Mouse (Mus musculus): ENCODE data around the gene Pter. TPM values are rescaled to one million over a fixed set of nuclear protein-coding genes. Genes with fewer than 3 reads are reported as not detected.

Gene Pter
- total RNA-seq (2022), result 10 to 100 TPM; 12.0 to 13.7 (median 12.8) TPM

GRCm38 (mm10) chr2:12923804-12924591 lies at the start of gene Pter:
Gene Pter, plus strand, starts transcription at chr2:12924041.
- peak; percentile 87 to 91 for DNase-seq (ENCODE audit: low spot score in 2 of 2)

DNA sequence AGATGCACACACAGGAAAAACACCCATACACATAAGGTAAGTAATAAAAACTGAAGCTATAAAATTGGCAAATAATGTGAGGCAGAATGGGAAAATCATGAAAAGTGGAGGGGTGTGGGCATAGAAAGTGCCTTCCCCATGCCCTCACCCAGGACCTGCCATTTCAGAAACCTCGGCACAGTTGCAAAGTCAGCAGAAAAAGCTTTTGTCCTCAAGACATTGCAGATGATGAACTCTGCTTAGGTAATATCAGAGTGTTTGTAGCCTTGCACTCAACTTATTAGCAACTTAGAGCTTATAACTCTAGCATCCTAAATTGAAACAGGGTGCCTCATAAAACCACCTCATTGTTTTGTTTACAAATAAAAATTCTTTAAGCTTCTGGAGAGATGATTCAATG lies 49.6 kb upstream of the Pter start:
- DNase-seq (ENCODE audit: low spot score in 2 of 2), result no peak

DNA sequence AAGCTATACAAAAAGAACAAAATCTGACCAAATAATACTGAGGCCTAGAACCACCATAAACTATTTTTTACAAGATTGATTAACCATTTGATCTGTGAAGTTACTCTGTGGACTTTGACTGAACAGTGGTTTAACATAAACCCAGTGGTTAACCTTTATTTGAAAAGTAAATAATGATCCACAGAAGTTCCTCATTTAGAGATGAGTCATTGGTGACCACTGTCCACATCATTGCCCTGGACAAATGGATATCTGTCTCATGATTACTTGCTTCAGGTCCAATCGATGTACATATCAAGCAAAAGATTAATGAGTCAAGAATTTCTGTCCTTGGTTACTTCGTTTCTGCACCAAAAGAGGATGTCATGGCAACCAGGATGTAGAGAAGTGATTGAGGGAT lies 44.3 kb upstream of the Pter start:
- DNase-seq (ENCODE audit: low spot score in 2 of 2), result no peak

DNA sequence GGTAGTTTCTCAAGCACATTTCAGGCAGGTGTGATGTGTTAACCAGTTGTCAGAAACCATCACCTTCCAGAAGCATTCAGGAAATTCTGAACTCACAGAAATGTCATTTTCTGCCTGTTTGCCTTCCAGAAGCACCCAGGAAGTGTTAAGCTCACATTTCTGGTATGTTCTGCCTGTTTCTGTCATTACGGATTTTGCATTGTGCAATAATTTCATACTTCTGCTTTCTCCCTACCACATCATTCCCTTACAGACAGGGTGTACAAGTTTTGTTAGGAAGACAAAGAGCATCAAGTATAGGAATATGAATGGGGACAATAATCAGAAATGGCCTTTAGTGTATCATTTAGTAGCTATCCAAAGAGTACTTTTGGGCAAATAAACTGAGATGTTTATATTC lies 42.8 kb upstream of the Pter start:
- DNase-seq (ENCODE audit: low spot score in 2 of 2), result no peak

- DNase-seq (ENCODE audit: low spot score in 2 of 2), result no peak
Observed at GRCm38 (mm10) chr2:12883276-12883914, 40.4 kb upstream of the Pter start.

DNA sequence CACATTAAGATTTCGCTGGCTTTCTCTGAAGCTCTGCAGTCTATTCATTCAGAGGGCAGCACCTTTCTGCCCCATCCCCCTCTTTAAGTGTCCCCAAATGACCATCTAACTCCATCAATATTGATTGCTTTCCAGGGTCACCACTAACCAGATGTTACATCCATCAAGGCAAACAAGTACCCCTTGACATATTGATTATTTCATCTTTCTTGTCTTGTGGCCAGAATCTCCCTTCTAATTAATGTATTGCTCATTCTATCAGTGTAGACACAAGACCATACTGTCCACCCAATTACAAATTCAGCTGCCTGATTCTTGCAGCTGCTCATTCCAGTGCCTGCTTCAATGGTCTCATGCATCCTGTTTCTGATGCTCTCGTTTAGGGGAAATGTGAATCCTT lies 36.8 kb upstream of the Pter start:
- DNase-seq (ENCODE audit: low spot score in 2 of 2), result no peak

- no peak for DNase-seq (ENCODE audit: low spot score in 2 of 2)
Observed at GRCm38 (mm10) chr2:12905786-12906185, 18.1 kb upstream of the Pter start.

- DNase-seq (ENCODE audit: low spot score in 2 of 2), result no peak
Observed at GRCm38 (mm10) chr2:12925643-12926042, 1.8 kb downstream of the Pter start.

DNA sequence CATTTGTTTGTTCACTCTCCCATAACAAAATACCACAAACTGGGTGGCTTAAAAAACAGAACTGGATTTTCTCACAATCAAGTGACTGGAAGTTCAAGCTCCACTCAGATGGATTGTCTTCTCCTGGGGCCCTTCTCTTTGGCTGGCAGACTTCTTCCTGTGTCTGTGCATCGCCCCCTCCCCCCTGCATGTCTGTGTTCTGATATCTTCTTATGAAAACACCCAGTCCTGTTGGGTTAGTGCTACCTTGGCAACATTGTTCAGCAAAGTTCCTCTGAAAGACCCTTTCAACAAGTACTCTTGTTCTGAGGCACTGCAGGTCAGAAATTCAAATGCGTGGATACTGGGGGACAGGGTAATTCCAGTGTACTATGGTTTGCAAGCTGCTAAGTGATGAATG lies 6.5 kb downstream of the Pter start:
- no peak for DNase-seq (ENCODE audit: low spot score in 2 of 2)

GRCm38 (mm10) chr2:12933905-12934304 lies 10.1 kb downstream of the Pter start:
- no peak for DNase-seq (ENCODE audit: low spot score in 2 of 2)

GRCm38 (mm10) chr2:12935286-12935685 lies 11.4 kb downstream of the Pter start:
- no peak for DNase-seq (ENCODE audit: low spot score in 2 of 2)

GRCm38 (mm10) chr2:12937461-12938217 lies 13.8 kb downstream of the Pter start:
- no peak for DNase-seq (ENCODE audit: low spot score in 2 of 2)

DNA sequence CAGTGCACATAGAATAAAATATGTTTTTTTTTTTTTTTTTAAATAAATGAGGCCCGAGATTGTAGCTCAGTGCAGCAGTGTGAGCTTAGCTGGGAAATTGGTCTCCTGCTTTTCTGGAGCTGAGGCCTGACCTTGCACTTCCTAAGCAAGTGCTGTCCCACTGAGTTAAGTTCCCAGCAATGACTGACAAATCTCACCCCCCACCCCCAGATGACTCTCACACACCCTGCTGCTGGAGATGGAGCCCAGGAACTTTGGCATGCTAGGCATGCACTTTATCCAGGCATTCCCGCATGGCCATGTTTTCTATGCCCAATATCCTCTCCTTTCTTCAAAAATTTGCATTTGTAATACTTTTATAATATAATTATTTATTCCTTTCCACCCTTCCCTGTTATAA lies 14.8 kb downstream of the Pter start:
- no peak for DNase-seq (ENCODE audit: low spot score in 2 of 2)

- no peak for DNase-seq (ENCODE audit: low spot score in 2 of 2)
Observed at GRCm38 (mm10) chr2:12956703-12957424, 33.0 kb downstream of the Pter start.

- DNase-seq (ENCODE audit: low spot score in 2 of 2), result no peak
Observed at GRCm38 (mm10) chr2:12970049-12970724, 46.3 kb downstream of the Pter start.

- no peak for DNase-seq (ENCODE audit: low spot score in 2 of 2)
Observed at GRCm38 (mm10) chr2:12973752-12974151, 49.9 kb downstream of the Pter start.

- DNase-seq (ENCODE audit: low spot score in 2 of 2), result no peak
Observed at GRCm38 (mm10) chr2:12977367-12977766, 53.5 kb downstream of the Pter start.

DNA sequence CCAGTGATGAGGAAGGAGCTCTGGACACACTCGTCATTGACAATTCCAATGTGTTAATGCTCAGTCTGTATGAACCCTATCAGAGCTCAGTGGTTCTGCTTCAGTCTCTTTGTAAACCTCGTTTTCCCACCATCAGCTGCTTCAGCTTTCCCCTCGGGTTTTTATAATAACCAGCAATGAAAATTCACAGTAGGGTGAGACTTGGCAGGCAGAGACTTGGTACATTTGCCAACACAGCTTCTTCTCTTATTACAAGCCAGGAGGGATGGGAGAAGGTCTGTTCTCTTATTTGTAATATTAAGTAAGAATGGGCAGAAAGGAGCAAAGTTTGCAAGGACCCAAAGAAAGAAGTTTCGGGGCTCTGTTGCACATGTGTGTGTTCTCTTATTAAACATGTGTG lies 54.9 kb downstream of the Pter start:
- DNase-seq (ENCODE audit: low spot score in 2 of 2), result no peak

DNA sequence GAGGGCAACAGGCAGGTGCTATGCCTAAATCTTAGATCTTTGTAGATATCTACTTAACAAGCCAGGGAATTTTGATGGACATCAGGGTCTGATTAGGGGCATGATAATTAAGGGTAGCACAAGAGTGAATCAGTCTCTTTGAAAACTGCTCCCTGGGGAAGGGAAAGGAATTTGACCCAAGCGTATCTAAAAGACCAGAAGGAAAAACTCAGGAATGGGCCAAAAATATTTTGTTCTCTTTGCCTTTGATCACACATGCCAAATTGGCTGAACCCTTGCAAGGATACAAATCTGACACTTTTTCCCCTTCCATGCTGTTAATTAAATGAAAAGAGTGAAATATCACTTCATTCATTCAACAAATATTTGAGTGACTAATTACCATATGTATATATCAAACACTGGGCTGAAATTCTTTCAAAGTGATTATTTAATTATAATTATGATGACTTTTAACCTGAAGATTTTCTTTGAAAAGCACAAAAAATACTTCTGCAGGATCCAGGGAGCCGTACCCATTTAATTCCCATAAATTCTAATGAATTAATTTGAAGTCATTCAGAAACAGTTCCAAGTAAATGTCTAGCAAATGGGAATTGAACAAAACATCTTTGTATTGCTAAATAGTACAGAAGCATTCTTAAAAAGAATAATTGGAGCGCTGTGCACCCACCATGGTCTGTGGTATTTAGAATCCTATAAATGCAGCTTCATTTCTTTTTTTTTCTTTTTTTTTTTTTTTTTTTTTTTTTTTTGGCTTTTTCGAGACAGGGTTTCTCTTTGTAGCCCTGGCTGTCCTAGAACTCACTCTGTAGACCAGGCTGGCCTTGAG lies 61.3 kb downstream of the Pter start:
- no peak for DNase-seq (ENCODE audit: low spot score in 2 of 2)

- DNase-seq (ENCODE audit: low spot score in 2 of 2), result no peak
Observed at GRCm38 (mm10) chr2:13000026-13000425, 76.2 kb downstream of the Pter start.
